Mouse (Mus musculus): Measurements from ENCODE around the gene Rbpj. TPM values are rescaled to one million over a fixed set of nuclear protein-coding genes. Genes with fewer than 3 reads are reported as not detected.

Gene Rbpj
- polyA plus RNA-seq, 1 experiment from 2014 or later, result 49.8 TPM

DNA sequence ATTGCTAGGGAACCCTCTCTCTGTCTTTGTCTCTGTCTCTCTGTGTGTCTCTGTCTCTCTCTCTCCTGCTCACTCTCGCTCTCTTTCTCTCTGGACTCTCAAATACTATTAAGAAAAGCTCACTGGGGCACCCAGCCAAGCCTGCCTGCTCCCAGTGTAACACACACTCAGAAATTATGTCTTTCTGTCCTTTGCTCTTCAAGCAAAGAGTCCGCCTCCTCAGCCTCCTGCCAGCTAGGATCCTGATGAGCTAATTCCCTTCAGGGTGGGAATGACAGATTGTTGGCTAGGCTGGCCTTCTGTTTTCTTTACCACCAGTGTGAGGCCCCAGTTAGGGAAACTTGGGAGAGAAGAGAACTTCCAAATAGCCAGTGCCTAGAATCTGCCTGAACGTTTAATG, 57.1 kb downstream of the Rbpj start:
- 26% methylated on average over 3 of the region's 3 CpGs for WGBS
- peak; percentile 92 for ATAC-seq (ENCODE audit: insufficient read depth)
- H3K4me3 ChIP-seq (ENCODE audit: low read depth, low read length), result no peak overlapping the region

DNA sequence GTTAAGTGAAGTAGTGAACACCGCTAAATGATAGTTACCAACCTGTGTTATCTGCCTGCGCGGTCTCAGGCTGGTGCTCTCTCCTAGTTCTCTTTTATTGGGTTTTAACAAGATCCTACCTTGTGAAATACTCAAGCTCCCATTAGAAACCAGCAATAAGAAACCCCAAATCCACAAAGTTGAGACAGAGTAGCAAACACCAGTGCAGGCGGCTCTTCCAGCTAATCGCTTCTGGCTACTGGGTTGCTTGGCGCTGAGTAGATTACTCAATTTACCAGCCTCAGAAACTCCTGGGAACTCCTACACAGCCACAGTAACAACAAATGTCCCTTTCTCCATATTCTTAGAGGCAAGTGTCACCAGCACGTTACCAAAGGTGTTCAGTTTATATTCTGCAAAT, 58.2 kb downstream of the Rbpj start:
- 94% methylated on average over 7 of the region's 7 CpGs for WGBS
- Histone ChIP-seq H3K36me3 (ENCODE audit: insufficient read depth) (no peaks in the 10 kb centered on the region), H3K27ac (ENCODE audit: low read depth) (no peak overlapping the region), H3K4me1 (ENCODE audit: insufficient read depth) (peaks cover 25% of the 10 kb centered on the region), H3K27me3 (ENCODE audit: insufficient read depth, low read length) (no peaks in the 10 kb centered on the region), H3K9me3 (ENCODE audit: low read depth, low read length) (no peaks in the 10 kb centered on the region), H3K9ac (no peak overlapping the region), H3K4me3 (ENCODE audit: low read depth, low read length) (no peak overlapping the region), H3K4me2 (no peak overlapping the region)
- no peak for TF ChIP-seq CTCF (IDR thresholded peaks at IDR 0.05; ENCODE audit: low read depth)
- ATAC-seq (ENCODE audit: insufficient read depth), result no peak
- no peak for DNase-seq

More for the DNA sequence above, 57.1 kb downstream of the Rbpj start:
- H3K9ac ChIP-seq, result no peak overlapping the region
- TF ChIP-seq CTCF (IDR thresholded peaks at IDR 0.05; ENCODE audit: low read depth), result no peak
- DNase-seq, result peak; percentile 93
- H3K27me3 ChIP-seq (ENCODE audit: insufficient read depth, low read length), result no peaks in the 10 kb centered on the region
- H3K27ac ChIP-seq (ENCODE audit: low read depth), result peak overlapping the region; percentile 55; the same call in 1 of the 2 replicates
- peaks cover 25% of the 10 kb centered on the region for H3K4me1 ChIP-seq (ENCODE audit: insufficient read depth)
- H3K36me3 ChIP-seq (ENCODE audit: insufficient read depth), result no peaks in the 10 kb centered on the region
- no peak overlapping the region for H3K4me2 ChIP-seq
- H3K9me3 ChIP-seq (ENCODE audit: low read depth, low read length), result no peaks in the 10 kb centered on the region

DNA sequence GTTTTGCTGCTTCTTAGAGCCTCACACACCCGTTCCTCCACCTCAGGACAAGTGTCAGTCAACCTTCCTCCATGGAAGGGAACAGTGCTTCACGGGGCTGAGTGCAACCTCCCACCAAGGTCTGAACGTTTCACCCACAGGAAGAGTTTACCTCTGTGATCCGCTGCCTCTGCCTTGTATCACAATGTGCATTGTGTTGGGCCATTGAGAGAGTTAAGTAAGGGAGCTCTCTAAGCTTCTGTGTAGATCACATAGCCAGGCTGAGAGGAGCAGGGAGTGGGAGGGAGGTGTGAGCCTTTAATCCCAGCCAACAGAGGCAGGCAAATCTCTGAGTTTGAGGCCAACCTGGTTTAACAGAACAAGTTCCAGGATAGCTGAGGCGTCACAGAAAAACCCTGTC, 58.9 kb downstream of the Rbpj start:
- Histone ChIP-seq H3K9me3 (ENCODE audit: low read depth, low read length) (no peaks in the 10 kb centered on the region), H3K9ac (no peak overlapping the region), H3K4me1 (ENCODE audit: insufficient read depth) (peaks cover 25% of the 10 kb centered on the region), H3K36me3 (ENCODE audit: insufficient read depth) (no peaks in the 10 kb centered on the region), H3K4me3 (ENCODE audit: low read depth, low read length) (no peak overlapping the region), H3K27me3 (ENCODE audit: insufficient read depth, low read length) (no peaks in the 10 kb centered on the region), H3K4me2 (no peak overlapping the region), H3K27ac (ENCODE audit: low read depth) (no peak overlapping the region)
- TF ChIP-seq CTCF (IDR thresholded peaks at IDR 0.05; ENCODE audit: low read depth), result no peak
- 76% methylated on average over 5 of the region's 5 CpGs for WGBS
- DNase-seq (no peak), ATAC-seq (ENCODE audit: insufficient read depth) (no peak)

DNA sequence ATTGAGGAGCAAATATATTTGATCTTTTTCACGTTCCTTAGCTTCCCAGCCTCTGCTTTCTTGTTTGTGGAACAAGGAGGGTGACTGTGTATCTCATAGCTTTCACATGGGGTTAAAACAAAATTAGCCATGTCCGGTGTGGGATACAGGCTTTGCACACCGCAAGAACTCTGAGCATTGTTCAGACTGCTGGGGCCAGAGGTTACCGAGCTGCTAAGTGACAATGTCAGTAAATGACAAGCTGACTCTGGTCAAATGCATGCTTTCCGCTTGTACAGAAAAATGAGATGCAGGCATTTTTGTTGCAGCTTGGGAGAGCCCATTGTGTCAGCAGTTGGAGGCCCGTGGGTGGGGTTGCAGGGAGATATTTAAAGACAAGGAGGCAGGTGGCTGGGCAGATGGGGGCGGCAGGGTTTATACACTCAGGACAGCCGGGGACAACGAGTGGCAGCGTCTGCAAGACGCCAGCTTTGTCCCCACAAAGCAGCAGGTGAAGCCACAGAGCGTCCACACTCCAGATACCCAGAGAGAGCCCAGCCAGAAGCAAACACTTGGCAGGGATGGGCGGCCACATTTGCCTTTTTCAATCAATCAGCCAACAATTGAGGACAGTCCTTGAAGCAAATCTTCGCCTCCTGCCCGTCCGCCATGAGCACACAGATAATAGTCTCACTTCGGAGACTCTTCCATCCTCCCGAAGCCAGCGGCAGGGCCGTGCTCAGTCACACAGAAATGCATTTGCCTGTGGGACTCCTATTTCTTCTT, 59.5 kb downstream of the Rbpj start:
- H3K9ac ChIP-seq, result no peak overlapping the region
- H3K4me3 ChIP-seq (ENCODE audit: low read depth, low read length), result no peak overlapping the region
- H3K9me3 ChIP-seq (ENCODE audit: low read depth, low read length), result no peaks in the 10 kb centered on the region
- no peak overlapping the region for H3K4me2 ChIP-seq
- H3K36me3 ChIP-seq (ENCODE audit: insufficient read depth), result no peaks in the 10 kb centered on the region
- WGBS, result 36% methylated on average over 20 of the region's 20 CpGs
- DNase-seq (no peak), ATAC-seq (ENCODE audit: insufficient read depth) (no peak)
- H3K27me3 ChIP-seq (ENCODE audit: insufficient read depth, low read length), result no peaks in the 10 kb centered on the region
- H3K27ac ChIP-seq (ENCODE audit: low read depth), result no peak overlapping the region
- no peak for TF ChIP-seq CTCF (IDR thresholded peaks at IDR 0.05; ENCODE audit: low read depth)
- H3K4me1 ChIP-seq (ENCODE audit: insufficient read depth), result peaks cover 25% of the 10 kb centered on the region

DNA sequence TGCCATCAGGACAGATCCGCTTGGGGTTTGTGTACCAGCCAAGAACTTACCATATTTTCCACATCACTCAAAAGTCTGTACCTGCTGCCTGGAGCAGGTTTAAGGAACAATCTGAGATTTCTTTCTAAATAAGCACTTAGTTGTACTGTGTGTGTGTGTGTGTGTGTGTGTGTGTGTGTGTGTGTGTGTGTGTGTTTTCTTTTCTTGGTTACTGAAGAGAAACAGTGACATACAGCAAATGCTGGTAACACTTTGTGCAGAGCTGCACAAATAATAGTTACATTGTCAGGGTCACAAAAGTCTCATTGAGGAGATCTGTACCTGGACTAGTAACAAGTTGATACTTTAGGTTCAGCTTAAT, 60.1 kb downstream of the Rbpj start:
- Histone ChIP-seq H3K4me2 (no peak overlapping the region), H3K9ac (no peak overlapping the region), H3K4me3 (ENCODE audit: low read depth, low read length) (no peak overlapping the region), H3K9me3 (ENCODE audit: low read depth, low read length) (no peaks in the 10 kb centered on the region), H3K36me3 (ENCODE audit: insufficient read depth) (no peaks in the 10 kb centered on the region), H3K27ac (ENCODE audit: low read depth) (no peak overlapping the region), H3K4me1 (ENCODE audit: insufficient read depth) (peaks cover 28% of the 10 kb centered on the region), H3K27me3 (ENCODE audit: insufficient read depth, low read length) (no peaks in the 10 kb centered on the region)
- no peak for ATAC-seq (ENCODE audit: insufficient read depth)
- TF ChIP-seq CTCF (IDR thresholded peaks at IDR 0.05; ENCODE audit: low read depth), result no peak
- 59% methylated on average over 1 of the region's 1 CpGs for WGBS
- DNase-seq, result no peak

DNA sequence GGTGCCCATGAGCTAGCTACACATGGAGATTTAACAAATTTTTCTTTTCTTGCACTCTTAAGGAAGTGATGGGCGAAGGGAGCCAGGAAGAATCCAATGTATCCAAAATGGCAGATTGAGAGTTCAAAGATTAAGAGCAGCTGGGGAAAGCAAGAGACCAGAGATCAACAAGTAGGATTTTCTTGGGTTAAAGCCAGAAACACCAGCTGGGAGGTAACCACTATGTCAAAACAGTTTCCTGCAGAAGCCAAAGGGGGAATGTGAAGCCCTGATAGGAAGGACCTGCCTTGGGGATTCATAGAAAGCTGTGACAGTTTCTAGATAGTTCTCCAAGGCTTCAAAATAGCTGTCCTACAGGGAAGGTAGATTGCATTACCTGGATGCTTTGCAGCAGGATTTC, 63.9 kb downstream of the Rbpj start:
- Histone ChIP-seq H3K4me2 (no peak overlapping the region), H3K4me3 (ENCODE audit: low read depth, low read length) (no peak overlapping the region), H3K4me1 (ENCODE audit: insufficient read depth) (peaks cover 16% of the 10 kb centered on the region), H3K36me3 (ENCODE audit: insufficient read depth) (no peaks in the 10 kb centered on the region), H3K27ac (ENCODE audit: low read depth) (no peak overlapping the region), H3K9me3 (ENCODE audit: low read depth, low read length) (no peaks in the 10 kb centered on the region), H3K9ac (no peak overlapping the region), H3K27me3 (ENCODE audit: insufficient read depth, low read length) (no peaks in the 10 kb centered on the region)
- TF ChIP-seq CTCF (IDR thresholded peaks at IDR 0.05; ENCODE audit: low read depth), result no peak
- DNase-seq (peak; percentile 95), ATAC-seq (ENCODE audit: insufficient read depth) (peak; percentile 63; the same call in 1 of the 2 replicates)
- 51% methylated on average over 1 of the region's 1 CpGs for WGBS

DNA sequence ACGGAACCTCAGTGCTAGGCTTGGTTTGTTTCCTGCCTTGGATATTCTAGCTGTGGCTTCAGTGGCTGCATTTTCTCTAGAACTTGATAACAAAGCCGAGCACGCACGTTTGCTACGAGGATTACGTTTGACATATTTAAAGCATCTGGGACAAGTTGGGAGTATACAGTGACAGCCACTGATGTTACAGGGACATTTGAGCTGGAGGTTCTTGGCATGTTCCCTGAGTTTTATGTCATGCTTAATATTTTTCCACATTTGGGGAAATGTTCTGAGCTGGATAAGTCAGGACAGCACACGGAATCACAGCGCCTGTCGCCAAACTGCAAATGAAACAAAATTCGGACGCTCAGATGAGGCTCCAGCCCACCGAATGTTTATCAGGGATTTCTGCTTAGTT, 69.1 kb downstream of the Rbpj start:
- H3K4me1 ChIP-seq (ENCODE audit: insufficient read depth), result peaks cover 3% of the 10 kb centered on the region; the same call in 1 of the 2 replicates
- H3K9ac ChIP-seq, result no peak overlapping the region
- H3K4me2 ChIP-seq, result peak overlapping the region; percentile 8; the same call in 1 of the 2 replicates
- WGBS, result 50% methylated on average over 12 of the region's 12 CpGs
- no peak for TF ChIP-seq CTCF (IDR thresholded peaks at IDR 0.05; ENCODE audit: low read depth)
- H3K4me3 ChIP-seq (ENCODE audit: low read depth, low read length), result no peak overlapping the region
- no peaks in the 10 kb centered on the region for H3K9me3 ChIP-seq (ENCODE audit: low read depth, low read length)
- H3K27ac ChIP-seq (ENCODE audit: low read depth), result peak overlapping the region; percentile 28; the same call in 1 of the 2 replicates
- H3K36me3 ChIP-seq (ENCODE audit: insufficient read depth), result no peaks in the 10 kb centered on the region
- DNase-seq (peak; percentile 81), ATAC-seq (ENCODE audit: insufficient read depth) (0 out of 2 replicates have a peak, but pooled peaks have one; percentile 13)
- no peaks in the 10 kb centered on the region for H3K27me3 ChIP-seq (ENCODE audit: insufficient read depth, low read length)

Data from lung, embryonic 14.5 days (tissue).